Mouse (Mus musculus) inflammation-experienced regulatory T-cells, adult 16 weeks (primary cell): Measurements from ENCODE around the gene Arfip2. TPM values are rescaled to one million over a fixed set of nuclear protein-coding genes. Genes with fewer than 3 reads are reported as not detected.

Experiments used
- polyA plus RNA-seq: library from polyadenylated mRNA; unstranded; fragments of 100-300 nt; shearing (Covaris generic); gene quantifications from one replicate; pipeline ENCODE4 v1.2.1, GENCODE M21; 2017

Gene Arfip2
- polyA plus RNA-seq, result 25.8 TPM

DNA sequence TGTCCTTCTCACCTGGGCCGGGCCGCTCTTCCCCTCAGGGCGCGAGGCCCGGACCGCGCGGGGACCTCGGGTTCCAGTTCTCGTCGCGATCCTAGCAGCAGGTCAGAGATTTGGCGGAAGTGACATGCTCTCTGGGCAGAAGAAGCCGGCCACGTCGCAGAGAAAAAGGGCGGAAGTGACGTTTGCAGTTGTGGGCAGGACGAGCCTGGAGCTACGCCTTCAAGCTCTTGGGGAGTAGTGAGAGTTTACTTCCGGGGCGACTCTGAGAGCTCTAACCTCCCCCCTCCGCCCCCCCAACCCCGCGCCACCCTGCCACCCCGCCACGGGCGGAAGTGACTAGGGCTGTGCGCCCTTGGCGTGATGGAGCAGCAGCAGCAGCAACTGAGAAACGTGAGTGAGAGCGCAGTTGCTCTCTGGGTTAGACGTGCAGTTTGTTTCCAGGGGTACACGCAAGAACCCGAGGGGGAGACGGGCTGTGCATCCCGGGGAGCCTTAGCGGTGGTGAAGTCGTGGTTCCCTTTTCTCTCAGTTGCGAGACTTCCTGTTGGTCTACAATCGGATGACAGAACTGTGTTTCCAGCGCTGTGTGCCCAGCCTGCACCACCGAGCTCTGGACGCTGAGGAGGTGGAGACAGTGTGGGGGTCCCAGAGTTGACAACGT, at the start of gene Arfip2, which contains the start of gene Gm45799:
Arfip2 (minus strand) TSS at position 184 of the 661 bp plus-strand sequence.
Gm45799 (plus strand) TSS at position 320 of the 661 bp plus-strand sequence.

GRCm38 (mm10) chr7:105650639-105651435, 10.6 kb upstream of the Arfip2 start, which contains the start of gene Dnhd1:
Gene Dnhd1, plus strand, starts transcription at chr7:105650827.

GRCm38 (mm10) chr7:105639756-105640155, 460 bp downstream of the Arfip2 start, which contains the start of gene Timm10b:
Gene Timm10b, plus strand, starts transcription at chr7:105640056.

DNA sequence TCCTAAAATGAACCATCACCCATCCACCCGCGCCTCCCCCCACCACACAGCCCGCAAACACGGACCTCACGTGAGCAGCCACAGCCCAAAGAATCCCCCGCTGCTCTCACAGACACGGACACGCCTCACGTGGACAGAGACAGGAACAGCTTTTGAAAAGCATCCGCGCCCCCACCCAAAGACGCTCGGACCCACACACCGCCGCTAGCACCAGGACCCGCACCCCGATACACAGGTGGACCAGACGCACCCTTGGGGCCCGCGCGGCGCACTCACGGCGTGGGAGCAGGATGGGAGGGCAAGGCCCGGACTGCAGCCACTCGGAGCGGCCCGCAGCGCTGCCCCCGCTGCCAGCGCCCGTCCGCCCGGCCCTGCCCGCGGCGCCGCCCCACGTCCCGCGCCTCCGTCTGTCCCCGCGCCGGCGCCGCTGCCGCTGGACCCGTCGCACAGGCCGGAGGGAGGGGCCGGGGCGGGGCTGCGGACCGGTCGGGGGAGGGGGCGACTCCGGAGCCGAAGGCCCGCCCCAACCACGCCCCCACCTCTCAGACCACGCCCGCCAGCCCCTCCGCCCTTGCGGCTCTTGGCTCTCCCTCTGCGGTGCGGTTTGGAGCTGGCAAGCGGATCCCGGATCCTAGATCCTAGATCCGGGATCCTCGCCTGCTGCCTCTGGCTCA, 7.0 kb downstream of the Arfip2 start, which contains the start of gene Trim3:
Trim3 (minus strand) TSS at position 445 of the 674 bp plus-strand sequence.

Other genes with a start within 250 kb of the Arfip2 start
- gene Fam160a2, start 240.4 kb downstream of the Arfip2 start, polyA plus RNA-seq, result 49.0 TPM
- not detected for gene Cnga4, start 235.8 kb downstream of the Arfip2 start, polyA plus RNA-seq
- not detected for gene Cckbr, start 214.7 kb downstream of the Arfip2 start, polyA plus RNA-seq
- not detected for gene Cavin3, start 158.1 kb downstream of the Arfip2 start, polyA plus RNA-seq
- gene Smpd1, start 86.1 kb downstream of the Arfip2 start, polyA plus RNA-seq, result 46.6 TPM
- gene Apbb1, start 58.8 kb downstream of the Arfip2 start, polyA plus RNA-seq, result 11.6 TPM
- gene Hpx, start 40.3 kb downstream of the Arfip2 start, polyA plus RNA-seq, result not detected
- 2.1 TPM for gene Trim3, start 6.8 kb downstream of the Arfip2 start, polyA plus RNA-seq
- 209 TPM for gene Timm10b, start 360 bp downstream of the Arfip2 start, polyA plus RNA-seq
- gene Gm45799, start 136 bp upstream of the Arfip2 start, polyA plus RNA-seq, result 8.0 TPM
- 2.4 TPM for gene Dnhd1, start 10.4 kb upstream of the Arfip2 start, polyA plus RNA-seq
- gene Ilk, start 96.2 kb upstream of the Arfip2 start, polyA plus RNA-seq, result 230 TPM
- gene Rrp8, start 97.0 kb upstream of the Arfip2 start, polyA plus RNA-seq, result 40.5 TPM
- gene Taf10, start 103.9 kb upstream of the Arfip2 start, polyA plus RNA-seq, result 20.5 TPM
- 138 TPM for gene Tpp1, start 111.8 kb upstream of the Arfip2 start, polyA plus RNA-seq
- gene Dchs1, start 147.2 kb upstream of the Arfip2 start, polyA plus RNA-seq, result not detected
- gene Mrpl17, start 170.7 kb upstream of the Arfip2 start, polyA plus RNA-seq, result 145 TPM